Mouse (Mus musculus): ENCODE results near the gene Ddit4.
A peak's percentile ranks its signal among the peaks of the same experiment; 100 is the strongest.
"Not testable (repeated sequence)": the region's sequence is repeated elsewhere in the genome, so short reads cannot be mapped to it uniquely, and the experiment has no call there.

The Ddit4 gene

DNA sequence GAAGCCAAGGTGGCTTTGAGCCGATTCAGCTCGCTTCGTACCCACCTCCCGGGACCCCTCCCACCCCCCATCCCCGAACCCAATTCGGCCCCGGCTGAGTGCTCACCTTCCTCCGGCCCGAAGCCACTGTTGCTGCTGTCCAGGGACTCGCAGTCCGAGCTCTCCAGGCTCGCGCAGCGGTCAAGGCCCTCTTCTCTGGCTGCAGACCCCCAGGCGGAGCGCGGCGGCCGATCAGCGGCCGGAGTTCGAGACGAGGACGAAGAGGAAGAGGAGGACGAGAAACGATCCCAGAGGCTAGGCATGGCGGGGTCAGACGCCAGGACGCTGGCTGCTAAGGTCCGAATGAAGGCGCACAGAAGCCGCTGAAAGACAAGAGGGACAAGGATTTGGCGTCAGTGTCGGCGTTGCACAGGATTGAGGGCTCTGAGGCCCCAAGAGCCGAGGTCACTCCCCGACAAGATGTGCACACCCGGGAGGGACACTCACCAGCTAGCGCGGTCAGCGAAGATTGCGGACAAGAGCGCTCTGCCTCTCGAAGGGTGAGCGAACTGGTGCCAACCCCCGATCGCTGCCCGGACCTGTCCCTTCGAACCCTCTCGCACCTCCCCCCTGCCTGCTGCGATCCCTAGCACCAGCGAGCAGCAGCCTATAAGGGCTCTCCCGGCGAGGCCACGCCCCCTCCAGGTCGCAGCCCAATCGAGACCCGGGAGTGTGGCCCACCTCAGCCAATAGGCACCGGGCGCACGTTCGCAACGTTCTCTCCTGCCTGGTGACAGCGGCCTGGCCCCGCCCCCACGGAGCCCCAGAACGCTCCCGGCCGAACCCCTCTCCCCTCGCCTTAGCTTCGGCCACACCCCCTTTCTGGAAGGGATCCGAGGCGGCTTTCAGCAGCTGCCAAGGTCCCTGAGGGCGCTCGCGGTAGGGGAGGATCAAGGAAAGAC, at the start of gene Ddit4:
Ddit4 (minus strand) TSS at position 624 of the 941 bp plus-strand sequence.
- peak; percentile 100 for DNase-seq

DNA sequence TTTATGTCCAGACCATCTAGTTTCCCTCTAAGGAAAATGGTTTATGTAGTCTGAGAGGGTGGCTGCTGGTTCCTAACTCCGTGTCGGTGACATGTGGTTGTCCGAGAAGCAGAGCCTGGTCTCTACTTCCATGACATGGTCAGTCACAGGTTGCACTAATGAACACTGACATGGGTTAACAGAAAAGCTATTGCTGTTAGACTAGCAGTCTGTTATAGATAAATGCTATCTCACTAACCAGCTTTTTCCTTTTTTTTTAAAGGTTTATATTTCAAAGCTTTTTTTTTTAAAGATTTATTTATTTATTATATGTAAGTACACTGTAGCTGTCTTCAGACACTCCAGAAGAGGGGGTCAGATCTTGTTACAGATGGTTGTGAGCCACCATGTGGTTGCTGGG, 47.4 kb upstream of the Ddit4 start:
- no peak for DNase-seq

DNA sequence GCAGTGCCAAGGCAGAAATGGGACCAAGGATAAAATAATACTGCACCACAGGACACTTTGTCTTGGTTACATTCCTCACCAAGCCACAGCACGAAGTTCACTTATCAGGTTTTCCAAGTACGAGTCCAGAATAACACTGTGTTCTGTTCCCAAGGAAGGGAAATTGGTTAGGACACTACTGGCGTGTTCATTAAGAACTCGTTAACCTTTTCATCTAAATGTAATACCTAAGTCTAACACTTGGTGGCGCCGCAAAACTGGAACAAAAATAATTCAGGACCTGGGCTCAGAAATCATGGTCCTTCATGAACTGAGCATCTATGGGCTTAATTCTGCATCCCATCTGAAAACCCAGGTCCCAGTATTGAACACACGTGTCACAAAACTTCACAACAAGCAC, 46.0 kb upstream of the Ddit4 start:
- no peak for DNase-seq

DNA sequence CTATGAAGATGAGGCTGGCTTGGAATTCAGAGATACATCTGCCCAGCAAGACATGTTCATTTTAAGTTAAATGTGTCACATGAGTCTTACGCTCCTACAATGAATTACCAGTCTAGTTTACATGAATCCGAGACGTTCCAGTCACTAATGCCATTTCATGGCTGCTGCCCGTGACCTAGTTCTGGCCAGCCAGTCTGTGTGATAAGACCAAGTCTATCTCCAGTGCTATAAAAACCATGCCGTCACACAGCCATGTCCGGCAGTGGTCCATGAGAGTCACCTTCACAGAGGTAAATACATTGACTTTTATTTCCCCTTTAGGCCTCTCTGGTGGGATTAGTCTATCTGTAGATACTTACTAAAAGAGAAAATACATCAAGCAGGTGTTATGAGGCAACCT, 44.3 kb upstream of the Ddit4 start:
- DNase-seq = no peak

DNA sequence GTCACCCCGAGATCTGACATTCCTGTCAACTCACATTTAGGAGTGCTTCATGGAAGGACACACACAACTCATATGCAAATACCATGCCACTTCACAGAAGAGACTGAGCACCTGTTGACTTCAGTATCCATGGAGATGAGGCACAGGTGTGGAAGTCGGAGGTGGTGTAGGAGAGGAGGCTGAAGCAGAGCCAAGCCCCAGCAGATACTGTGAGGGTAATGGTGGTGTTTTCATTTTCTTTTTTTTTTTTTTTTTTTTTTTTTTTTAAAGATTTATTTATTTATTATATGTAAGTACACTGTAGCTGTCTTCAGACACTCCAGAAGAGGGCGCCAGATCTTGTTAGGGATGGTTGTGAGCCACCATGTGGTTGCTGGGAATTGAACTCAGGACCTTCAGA, 42.2 kb upstream of the Ddit4 start:
- not testable (repeated sequence) for DNase-seq

DNA sequence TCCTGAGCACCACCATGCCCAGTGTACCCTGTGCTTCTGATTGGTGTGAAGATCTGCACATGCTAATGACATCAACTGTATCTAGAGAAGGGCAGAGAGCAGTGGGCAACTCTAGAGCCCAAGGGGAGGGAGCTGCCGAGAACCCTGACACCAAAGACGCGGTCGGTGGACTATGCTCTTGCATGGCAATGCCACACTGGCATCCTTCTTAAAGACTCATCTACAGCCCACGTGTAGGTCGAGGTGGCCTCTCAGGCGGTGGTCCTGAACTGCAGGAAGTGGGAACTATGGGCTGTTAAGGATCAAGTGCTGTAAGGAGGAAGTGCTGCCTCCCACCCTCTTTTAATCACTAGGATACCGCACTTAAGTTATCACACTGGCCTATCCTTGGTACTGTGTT, 40.4 kb upstream of the Ddit4 start:
- no peak for DNase-seq

DNA sequence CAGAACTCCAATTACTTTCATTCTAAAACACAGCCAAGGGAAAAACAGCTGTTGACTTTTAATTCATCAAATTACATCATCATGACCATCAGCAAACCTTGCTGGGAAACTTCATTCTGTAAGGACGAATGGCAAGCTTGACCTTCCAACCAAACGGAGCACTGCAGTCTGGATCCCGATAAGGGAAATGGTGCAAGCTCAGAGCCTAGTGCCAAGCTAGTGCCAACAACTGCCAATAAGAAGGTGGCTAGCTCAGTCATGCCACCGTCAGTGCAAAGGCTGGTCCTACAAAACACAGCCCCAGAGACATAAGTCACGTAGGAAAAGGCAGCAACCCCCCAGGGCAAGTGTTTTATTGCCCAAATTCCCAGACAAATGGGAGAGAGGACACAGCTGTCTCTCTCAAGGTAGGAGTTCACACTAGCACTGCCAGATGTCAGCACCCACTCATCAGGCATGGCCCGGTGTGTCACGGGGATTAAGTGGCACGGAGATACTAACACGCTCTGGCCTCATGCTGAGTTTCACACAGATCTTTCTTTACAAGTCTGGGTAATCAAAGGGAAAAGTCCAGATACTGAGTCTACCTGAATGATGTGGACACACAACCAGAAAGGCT, 39.7 kb upstream of the Ddit4 start:
- no peak for DNase-seq

DNA sequence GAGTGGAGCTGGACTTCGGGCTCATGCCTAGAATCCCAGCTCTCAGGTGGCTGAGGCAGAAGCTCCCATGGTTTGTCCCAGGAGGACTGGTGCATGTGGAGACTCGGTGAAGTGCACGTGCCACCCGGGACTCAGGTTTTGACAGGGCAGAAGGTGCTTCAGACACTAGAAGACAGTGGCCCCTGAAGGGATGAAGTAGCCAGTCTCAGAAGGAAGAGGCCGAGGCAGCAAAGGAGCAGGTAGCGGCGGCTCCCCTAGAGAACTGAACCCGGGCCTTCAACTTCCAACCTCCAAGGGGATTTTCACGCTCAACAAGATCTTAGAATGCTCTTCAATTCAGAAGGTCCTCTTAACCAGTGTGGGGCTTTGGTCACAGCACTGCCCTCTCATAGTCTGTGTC, 38.8 kb upstream of the Ddit4 start:
- no peak for DNase-seq

DNA sequence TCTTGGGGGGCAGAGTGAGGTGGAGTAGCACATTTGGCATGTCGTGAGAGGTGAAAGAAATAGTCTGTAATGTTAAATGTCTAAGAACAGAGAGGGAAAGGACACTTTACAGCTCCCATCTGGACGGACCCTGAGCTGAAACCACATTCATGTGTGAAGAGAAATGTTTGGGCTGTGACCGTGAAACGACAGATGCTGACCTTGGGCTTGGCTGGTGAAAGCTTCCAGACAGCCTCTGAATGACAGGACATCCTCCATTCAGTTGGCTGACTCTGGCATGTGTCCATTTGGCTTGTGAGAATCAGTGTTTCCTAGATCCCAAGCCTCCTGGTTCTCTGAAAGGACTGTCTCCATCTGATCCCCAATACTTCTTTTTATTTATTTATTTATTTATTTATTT, 36.4 kb upstream of the Ddit4 start:
- no peak for DNase-seq

DNA sequence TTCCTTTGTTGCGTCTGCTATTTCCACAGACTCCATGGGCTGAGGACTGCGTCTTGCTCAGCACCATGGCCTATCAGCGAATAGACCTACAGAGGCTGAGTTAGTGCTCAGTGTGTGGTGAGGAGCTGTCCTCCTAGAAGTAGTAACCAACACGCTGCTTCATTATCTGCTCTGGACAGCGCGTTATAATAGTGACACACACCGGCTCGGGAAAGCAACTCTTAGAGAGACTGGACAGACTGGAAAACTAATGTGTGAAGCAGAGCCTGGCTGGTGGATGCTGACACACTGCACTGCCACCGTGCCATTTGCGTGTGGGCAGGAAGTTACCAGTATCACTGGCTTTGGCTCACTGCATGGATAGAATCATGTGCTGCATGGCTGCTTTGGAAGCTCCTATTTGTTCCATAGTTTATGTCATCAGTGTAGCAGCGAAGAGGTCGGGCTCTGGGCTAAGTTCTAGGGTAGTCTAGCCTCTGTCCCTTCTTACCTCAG, 30.8 kb upstream of the Ddit4 start:
- DNase-seq = peak; percentile 48 to 53

DNA sequence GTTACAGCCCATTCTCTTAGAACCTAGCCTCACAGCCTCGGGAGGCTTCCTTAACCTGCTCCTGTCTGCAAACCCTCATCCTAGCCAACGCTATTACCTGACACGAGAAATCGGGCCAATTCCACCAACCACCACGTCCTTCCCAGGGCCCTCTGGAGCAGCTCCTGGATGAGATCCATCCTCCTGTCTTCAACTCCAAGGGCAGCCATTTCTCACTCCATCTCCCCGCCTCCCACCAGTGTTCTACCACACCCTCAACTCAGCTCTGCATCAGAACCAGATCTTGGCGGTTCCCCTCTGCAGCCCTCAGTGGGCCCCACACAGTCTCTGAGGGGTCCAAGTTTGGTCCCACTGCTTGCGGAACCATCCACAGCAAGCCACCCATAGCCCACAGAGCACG, 30.2 kb upstream of the Ddit4 start:
- DNase-seq = peak in 1 of 2 experiments; percentile 45

DNA sequence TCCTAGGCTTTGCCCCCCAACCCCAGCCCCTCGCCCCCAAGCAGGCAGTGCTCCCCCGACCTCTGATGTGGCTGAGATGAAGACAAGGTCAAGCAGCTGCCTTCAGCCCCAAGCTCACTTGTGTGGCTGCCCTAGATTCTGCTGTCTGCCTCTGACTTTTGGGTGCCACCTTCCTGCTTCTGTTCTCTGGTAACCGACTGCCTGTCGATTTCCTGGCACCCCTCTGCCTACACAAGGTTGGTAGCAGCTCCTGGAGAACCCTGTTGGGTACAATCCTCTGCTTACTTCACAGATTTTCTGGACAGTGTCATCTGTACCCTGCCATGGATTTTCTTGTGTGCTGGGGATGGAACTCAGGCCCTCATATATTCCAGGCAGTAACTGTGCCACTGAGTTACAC, 29.7 kb upstream of the Ddit4 start:
- DNase-seq = peak; percentile 71 to 79

DNA sequence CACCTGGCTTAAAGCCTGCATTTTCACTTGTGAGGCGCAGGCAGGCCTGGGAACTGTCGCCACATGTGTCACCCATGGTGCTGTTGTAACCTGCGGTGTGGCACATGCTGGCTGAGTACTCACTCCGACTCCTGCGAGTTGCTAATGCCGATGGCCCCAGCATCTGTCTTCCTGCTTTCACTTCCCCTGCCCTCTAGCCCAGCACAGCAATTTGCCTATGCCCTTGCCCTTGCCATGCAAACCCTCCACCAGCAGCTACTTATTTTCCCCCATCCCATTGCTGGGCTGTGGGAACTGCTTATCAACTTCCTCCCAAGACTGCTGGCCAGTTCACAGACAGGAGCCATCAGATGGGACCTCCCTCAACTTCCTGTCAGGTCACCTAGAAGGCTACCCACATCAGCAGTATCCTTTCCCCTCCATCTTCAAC, 29.2 kb upstream of the Ddit4 start:
- peak; percentile 64 to 70 for DNase-seq

DNA sequence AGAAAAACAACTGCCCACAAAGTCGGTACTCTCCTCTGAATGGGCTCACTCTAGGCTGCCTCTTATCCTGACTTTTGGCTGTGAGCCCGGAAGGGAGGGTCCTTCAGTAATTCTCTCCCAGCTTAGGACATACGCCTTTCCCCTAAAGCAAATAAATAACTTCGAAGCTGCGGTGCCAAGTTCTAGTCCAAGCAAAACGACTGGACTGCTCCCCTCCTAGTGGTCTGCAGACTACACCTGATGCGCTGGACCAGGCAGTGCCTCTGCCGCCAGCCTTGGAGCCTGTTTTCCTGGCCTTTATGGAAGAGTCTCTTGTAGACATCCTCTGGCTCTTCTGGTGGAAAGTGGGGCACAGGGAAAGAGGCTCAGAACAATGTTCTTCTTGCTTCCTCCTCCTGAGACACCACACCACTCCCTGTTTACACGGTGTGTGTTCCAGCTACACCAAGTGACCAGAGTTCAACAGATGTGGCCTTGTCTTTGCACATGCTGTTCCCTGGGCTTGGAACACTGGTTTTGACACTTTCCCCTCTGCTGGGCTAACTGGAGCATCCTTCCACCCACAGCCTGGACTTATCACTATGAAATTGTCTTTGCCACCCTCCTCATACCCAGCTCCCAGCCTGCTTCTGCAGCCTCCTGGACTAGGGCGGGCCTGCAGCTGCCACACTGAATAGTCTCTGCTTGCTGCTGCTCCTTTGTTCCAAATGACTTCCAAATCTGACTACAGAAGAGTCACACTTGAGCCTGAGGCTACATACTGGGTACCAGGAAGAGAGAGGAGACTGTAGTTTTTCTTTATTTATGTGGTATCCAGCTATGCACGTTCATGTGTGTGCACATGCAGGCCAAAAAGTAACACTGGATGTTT, 27.5 kb upstream of the Ddit4 start:
- no peak for DNase-seq

DNA sequence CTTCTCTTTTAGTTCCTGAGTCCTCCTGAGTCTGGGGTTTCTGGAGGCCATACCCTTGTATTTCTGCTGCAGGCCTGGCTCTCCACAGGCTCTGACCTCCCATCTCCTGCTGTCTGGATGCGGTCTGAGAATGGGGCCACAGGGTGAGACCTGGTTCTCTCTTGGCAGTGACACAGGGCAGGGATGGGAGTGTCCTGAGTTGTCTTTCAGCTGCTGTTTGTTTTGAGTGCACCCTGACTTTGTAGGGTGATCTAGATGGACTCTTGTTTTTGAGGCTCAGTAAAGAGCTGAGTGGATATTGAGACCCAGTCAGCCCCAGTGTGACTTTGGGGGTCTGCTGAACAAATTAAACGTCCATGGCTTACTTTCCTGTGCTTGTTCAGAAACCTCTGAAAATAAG, 26.8 kb upstream of the Ddit4 start:
- no peak for DNase-seq

DNA sequence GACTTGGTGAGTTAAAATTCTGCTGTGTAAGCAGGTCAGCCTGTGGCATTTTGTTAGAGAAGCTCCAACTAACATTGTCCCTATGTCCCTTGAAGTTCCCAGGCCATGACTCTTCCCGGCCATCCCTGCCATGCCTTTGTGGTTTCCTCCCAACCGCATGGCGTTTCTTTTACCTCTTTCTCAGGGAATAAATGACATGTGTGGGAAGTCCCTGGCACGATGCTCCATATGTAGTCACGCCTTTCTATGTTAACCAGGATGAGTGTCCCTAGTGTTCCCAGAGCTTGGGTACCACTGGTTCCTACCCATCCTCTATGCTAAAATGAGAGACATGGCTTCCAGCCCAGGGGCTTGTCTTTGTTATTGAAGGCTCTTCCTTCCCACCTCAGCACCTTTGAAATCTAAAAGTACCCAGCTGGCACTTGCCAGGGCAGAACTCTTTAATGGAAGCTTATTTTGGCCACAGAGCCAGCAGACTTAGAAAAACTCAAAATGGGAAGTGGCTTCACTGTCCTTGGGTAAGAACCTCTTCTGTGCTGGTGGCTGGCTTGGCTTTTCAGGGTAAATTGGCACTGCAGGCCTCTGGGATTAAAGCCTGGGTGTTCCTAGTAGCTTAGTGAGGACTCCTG, 26.2 kb upstream of the Ddit4 start:
- DNase-seq = no peak

DNA sequence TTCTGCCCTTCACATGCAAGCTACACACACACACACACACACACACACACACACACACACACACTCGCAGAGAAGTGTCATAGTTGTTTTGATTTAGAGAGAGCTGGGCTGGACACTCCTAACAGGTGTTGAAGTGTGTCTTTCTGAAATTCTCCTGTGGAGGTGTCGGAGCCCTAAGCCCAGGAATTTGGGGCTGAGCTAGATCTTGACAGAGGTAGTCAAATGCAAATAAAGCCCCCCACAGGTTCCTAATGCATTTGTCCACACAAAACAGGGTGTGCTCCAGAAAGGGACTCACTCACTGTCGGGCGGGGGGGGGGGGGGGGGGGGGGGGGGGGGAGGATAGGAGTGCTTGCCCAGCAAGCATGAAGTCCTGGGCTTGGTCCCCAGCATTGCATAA, 25.5 kb upstream of the Ddit4 start:
- no peak for DNase-seq

DNA sequence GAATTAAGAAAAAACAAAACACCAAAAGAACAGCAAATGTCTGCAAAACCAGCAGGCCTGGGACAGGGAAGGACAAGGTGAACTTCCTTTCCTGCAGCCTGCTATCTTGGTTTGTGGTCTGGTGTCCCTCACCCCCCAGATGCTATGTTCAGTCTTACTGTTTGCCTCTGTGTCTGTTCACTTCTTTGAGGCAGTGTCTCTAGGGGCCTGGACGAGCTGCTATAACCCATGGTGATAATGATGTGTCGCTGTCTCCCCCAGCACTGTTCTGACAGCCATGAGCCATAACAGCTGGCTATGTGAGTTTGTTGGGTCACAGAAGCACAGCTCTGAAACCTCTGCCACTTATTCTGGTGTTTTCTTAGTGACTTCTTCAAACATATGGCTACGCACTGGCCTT, 23.2 kb upstream of the Ddit4 start:
- DNase-seq = peak; percentile 64 to 66

DNA sequence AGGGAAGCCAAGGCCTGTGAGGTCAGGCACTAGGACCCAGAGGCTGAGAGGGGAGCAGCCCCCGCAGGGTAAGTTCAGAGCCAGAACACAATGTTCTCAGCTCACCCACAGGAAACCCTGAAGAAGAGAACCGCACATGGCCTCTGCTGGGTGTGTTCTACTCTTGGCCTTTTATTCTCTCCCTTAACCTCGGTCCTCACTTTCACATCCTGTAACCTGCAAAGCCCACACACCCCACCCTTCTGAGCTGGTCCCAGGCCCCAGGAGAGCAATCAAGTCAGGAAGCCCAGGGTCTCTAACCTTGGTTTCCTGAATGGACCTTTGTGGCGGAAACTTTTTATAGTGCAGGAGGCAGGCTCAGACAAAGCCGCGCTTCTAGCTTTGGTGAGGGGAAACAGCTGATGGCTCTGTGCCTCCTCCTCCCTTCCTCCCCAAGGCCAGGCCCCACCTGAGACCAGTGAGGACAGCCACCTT, 22.6 kb upstream of the Ddit4 start:
- peak; percentile 86 to 91 for DNase-seq

DNA sequence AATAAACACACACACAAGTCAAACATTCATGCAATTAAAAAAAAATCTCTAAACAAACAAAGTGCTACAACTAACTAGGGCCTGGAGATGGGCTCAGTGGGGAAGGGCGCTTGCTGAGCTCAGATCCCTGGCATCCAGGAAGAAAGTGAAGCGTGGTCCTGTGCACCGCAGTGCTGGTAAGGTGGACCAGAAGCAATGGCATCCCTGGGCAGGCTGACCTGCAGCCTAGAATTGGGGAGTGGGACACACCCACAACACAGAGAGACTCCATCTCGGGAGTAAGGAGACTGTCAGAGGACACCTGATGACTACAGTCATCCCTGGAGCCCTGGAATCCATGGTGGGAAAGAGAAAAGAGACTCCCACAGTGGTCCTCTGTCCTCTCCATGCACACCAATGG, 21.8 kb upstream of the Ddit4 start:
- DNase-seq = no peak

DNA sequence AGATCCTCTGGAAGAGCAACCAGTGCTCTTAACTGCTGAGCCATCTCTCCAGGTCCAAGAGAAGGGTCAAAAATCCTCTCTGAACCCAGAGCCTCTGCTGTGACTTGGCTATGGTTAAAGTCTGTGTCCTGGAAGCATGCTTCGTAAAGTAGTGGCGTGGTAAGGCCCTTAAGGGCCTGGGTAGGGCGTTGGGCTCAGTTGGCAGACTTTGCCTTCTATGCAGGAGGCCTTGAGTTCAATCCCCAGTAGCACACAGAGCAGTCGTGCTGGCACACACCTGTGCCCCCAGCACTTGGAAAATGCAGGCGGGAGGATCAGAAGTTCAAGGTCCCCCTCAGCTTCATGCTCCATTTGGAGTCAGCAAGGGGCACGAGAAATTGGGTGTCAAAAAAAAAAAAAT, 21.4 kb upstream of the Ddit4 start:
- DNase-seq = no peak

DNA sequence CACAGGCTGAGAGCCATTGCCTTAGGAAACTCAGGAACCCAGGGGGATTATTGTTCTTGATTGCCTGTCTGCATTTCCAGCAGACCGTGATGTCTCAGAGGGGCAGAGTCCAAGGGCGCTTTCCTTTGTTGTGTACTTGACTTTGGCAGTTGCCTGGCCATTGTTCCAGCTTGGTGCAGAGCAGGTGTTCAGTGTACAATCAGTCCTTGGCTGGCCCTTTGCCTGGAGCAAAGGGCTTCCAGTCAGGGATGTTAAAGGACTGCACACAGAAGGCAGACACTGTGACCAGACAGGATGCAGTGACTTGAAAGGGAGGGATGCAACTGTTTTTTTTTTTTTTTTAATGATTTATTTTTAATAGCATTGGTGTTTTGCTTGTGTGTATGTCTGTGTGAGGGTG, 20.9 kb upstream of the Ddit4 start:
- no peak for DNase-seq

DNA sequence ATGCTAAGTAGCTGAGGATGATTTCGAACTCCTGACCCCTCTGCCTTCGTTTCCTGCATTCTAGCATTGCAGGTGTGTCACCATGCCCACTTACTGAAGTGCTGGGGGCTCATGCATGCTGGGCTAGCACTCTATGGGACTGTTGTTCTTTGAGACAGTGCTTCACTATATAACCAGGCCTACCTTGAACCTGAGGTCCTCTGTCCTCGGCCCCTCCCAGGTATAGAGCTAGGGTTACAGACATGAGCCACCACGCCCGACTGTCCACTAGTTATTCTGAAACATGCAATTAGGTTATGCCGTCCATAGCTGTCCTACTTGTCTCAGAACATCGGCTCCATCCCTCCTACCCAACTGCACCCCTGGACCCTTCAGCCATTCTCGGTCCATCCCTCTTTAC, 20.2 kb upstream of the Ddit4 start:
- peak in 1 of 2 experiments; percentile 39 for DNase-seq

Measured in thymus, postnatal 36 days (tissue).